In genomic region chr8:45858391-45858790, GRCm38 (mm10) we compare ENCODE assay signal across 10 mouse cellular contexts. TPM values are rescaled to one million over a fixed set of nuclear protein-coding genes. Genes with fewer than 3 reads are reported as not detected.
DNase-seq lines count a peak whose midpoint lies in the region; ATAC-seq lines count a peak whose summit lies in the region.
"Had no signal": no experiment of that assay in that cellular context is flagged by ENCODE, and none has a peak within 500 bp of the region (broad histone marks: within the 10 kb centered on the region; RNA-seq: fewer than 3 reads in every experiment).

No protein-coding gene starts in this region.

- no peak overlapping the region for H3K27ac ChIP-seq in intestine, embryonic 16.5 days (ENCODE audit: low read length)
- 0 out of 2 replicates have a peak overlapping the region, but pooled peaks have one; percentile 40 for H3K27ac ChIP-seq in limb, embryonic 15.5 days

- H3K36me3 ChIP-seq in intestine, embryonic 16.5 days (ENCODE audit: control insufficient read depth, insufficient read depth, low read length) = no peaks in the 10 kb centered on the region
- no peaks in the 10 kb centered on the region for H3K36me3 ChIP-seq in limb, embryonic 15.5 days

- peak; percentile 62; the same call in 1 of the 2 replicates for ATAC-seq in intestine, embryonic 16.5 days
- ATAC-seq in limb, embryonic 15.5 days (ENCODE audit: insufficient number of reproducible peaks, low FRiP score, low TSS enrichment, low read depth) = no peak

- peak; percentile 76 for DNase-seq in heart, adult 11 months
- DNase-seq in heart, postnatal 10 days = no peak
- peak; percentile 50 for DNase-seq in R1 (ENCODE audit: low read depth, low spot score)
- no peak for DNase-seq in heart, postnatal 25 days (ENCODE audit: low spot score)
- DNase-seq in layer of hippocampus, postnatal 10 days (ENCODE audit: low spot score in 2 of 2) = no peak
- DNase-seq in retina, postnatal 1 day = no peak
- DNase-seq: cerebellum, postnatal 25 days; heart, postnatal 4 days had no signal

- no peaks in the 10 kb centered on the region for H3K9me3 ChIP-seq in intestine, embryonic 16.5 days (ENCODE audit: control insufficient read depth, low read length)
- H3K9me3 ChIP-seq in limb, embryonic 15.5 days = no peaks in the 10 kb centered on the region

- H3K4me1 ChIP-seq in intestine, embryonic 16.5 days (ENCODE audit: control insufficient read depth, insufficient read depth, low read length) = peaks cover 8% of the 10 kb centered on the region
- peaks cover 16% of the 10 kb centered on the region for H3K4me1 ChIP-seq in limb, embryonic 15.5 days

- H3K27me3 ChIP-seq in intestine, embryonic 16.5 days (replicated peaks; ENCODE audit: control insufficient read depth, insufficient read depth, low read length) = no peaks in the 10 kb centered on the region
- H3K27me3 ChIP-seq in limb, embryonic 15.5 days = no peaks in the 10 kb centered on the region

- intact Hi-C loops in heart, postnatal 10 days (cut with DNase I) = no loop called here
- intact Hi-C loops in heart, postnatal 25 days (cut with DNase I) = no loop called here

- no peak overlapping the region for H3K9ac ChIP-seq in intestine, embryonic 16.5 days (ENCODE audit: low read depth, low read length)
- H3K9ac ChIP-seq in limb, embryonic 15.5 days = no peak overlapping the region

- WGBS in intestine, embryonic 16.5 days = 27% methylated on average over 9 of the region's 9 CpGs
- WGBS in limb, embryonic 15.5 days = 12% methylated on average over 9 of the region's 9 CpGs

- H3K4me3 ChIP-seq in intestine, embryonic 16.5 days (ENCODE audit: low read length) = no peak overlapping the region
- H3K4me3 ChIP-seq in limb, embryonic 15.5 days = no peak overlapping the region

- H3K4me2 ChIP-seq in intestine, embryonic 16.5 days (ENCODE audit: low read depth, low read length) = no peak overlapping the region
- no peak overlapping the region for H3K4me2 ChIP-seq in limb, embryonic 15.5 days

RNA-seq across cellular contexts. Expression of gene Pdlim3, which starts 26.9 kb away (rescaled TPM):
- total RNA-seq in heart, postnatal 10 days (2021) = 10 to 100 TPM; 48.2 to 70.9 TPM
- polyA plus RNA-seq in intestine, embryonic 16.5 days (2015; fragmentation: Nextera tagmentation; extraction: Ambion mirVana) = 94.0 and 97.7 TPM in 2 replicates
- 83.4 and 124 TPM in 2 replicates for polyA plus RNA-seq in limb, embryonic 15.5 days (2015; fragmentation: Nextera tagmentation; extraction: Ambion mirVana)
- total RNA-seq in heart, postnatal 25 days (2021) = 10 to 100 TPM; 27.1 to 35.6 TPM
- 1 to 10 TPM; 2.5 to 2.7 TPM for total RNA-seq in layer of hippocampus, postnatal 10 days (2021)

Comparison
In these comparisons a context has a peak if more than half of its experiments do, and no peak if none do; other contexts are left out.
1. DNase-seq: peak in heart, adult 11 months (single experiment) and R1 (single experiment); none in heart, postnatal 10 days (0 of 2), heart, postnatal 25 days (single experiment), layer of hippocampus, postnatal 10 days (0 of 2) and retina, postnatal 1 day (single experiment).
2. RNA of gene Pdlim3, which starts 26.9 kb away (total RNA-seq): 48.2 to 70.9 TPM in heart, postnatal 10 days and 27.1 to 35.6 TPM in heart, postnatal 25 days; 2.5 to 2.7 TPM in layer of hippocampus, postnatal 10 days; every median in the first group is over 4 times any median in the second.